Mouse (Mus musculus): ENCODE measurements around the gene Maco1.

The Maco1 gene

DNA sequence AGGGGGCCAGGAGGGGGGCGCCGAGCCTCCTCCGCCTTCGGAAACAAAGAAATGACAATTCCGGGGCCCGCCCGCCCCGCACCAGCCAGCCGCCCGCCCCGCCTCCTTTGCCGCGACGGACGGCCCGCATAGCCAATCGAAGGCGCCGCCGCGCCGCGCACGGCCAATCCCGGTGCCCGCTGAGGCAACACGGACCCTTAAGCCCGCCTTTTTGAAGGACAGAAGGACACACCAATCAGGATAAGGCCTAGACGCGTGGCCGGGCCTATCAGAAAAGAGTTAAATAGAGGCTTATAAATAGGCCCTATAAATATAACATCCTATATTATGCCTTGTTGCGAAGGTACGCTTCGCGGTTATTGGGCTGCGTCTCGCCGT, at the start of gene Maco1:
Gene Maco1, minus strand, starts transcription at position 87 of the 378 bp plus-strand sequence.
- peak; percentile 98 for DNase-seq (ENCODE audit: low spot score in 2 of 2)

DNA sequence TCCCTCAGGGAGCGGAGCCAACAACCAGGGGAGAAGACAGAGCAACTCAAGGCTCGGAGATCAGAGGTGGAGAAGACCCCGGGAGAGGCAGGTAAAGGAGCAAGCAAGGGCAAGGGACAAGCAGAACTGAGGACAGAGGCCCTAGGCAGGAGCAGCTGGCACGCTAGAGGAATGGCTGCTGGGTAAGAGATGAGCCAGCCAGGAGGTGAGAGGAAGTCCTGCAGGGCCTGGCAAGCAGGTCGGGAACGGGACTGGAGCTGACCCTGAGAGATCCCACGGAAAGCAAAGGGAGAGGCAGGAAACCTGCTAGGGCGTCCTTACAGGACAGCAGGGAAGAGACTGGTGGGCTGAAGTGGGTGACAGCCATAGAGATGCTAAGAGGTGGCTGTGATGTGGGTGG, 48.0 kb upstream of the Maco1 start:
- DNase-seq (ENCODE audit: low spot score in 2 of 2) = no peak

- DNase-seq (ENCODE audit: low spot score in 2 of 2) = no peak
Observed at GRCm38 (mm10) chr4:134897256-134897655, 44.1 kb upstream of the Maco1 start.

DNA sequence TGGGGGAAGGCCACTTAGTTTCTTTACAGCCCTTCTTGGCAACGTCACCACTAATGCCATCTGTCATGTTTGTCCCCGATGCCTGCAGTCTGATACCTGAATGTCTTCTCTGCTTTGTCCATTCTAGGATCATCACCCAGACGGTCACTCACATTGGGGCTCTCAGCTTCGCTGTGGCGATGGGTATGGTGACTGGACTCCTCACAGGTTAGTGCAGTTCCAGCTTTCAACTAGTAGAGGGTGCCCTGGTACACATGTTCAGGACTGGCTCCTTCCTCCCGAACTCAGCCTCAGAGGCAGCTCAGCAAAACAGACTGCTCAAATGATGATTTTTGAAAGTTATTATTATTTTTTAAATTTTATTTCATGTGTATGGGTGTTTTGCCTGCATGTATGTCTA, 39.0 kb upstream of the Maco1 start:
- peak; percentile 45 to 59 for DNase-seq (ENCODE audit: low spot score in 2 of 2)

DNA sequence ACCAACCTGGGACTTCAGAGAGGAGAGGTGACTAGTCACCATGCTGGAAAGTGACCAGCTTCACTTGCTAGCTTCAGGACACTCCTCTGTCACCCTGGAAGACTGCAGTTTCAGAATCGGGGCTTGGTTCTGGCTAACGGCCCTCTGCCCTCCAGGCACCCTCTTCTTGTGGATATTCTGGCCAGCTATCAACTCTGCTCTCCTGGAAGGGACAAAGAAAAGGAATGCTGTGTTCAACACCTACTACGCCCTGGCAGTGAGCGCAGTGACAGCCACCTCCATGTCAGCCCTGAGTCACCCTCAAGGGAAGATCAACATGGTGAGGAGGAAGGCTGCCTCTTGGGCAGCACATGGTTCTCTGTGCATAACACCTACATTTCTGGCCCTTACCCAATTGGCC, 31.2 kb upstream of the Maco1 start:
- DNase-seq (ENCODE audit: low spot score in 2 of 2) = no peak

GRCm38 (mm10) chr4:134883808-134884207, 30.7 kb upstream of the Maco1 start:
- DNase-seq (ENCODE audit: low spot score in 2 of 2) = no peak

- peak; percentile 27 to 48 for DNase-seq (ENCODE audit: low spot score in 2 of 2)
Observed at GRCm38 (mm10) chr4:134883266-134883665, 30.1 kb upstream of the Maco1 start.

DNA sequence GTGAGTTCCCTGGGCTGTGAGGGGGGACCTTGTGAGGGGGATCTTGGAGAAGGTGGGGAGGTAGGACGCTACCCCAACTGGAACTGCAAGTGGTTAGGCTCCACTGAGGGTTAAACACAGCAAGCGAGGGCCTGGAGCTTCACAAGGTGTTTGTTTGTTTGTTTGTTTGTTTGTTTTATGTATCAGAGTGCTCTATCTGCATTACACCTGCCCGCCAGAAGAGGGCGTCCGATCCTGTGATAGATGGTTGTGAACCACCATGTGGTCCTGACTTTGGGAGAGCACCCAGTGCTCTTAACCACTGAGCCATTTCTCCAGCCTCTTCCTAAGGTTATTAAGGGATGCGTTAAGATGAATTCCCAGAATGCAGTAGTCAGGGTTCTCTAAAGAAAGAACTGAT, 26.9 kb upstream of the Maco1 start:
- no peak for DNase-seq (ENCODE audit: low spot score in 2 of 2)

DNA sequence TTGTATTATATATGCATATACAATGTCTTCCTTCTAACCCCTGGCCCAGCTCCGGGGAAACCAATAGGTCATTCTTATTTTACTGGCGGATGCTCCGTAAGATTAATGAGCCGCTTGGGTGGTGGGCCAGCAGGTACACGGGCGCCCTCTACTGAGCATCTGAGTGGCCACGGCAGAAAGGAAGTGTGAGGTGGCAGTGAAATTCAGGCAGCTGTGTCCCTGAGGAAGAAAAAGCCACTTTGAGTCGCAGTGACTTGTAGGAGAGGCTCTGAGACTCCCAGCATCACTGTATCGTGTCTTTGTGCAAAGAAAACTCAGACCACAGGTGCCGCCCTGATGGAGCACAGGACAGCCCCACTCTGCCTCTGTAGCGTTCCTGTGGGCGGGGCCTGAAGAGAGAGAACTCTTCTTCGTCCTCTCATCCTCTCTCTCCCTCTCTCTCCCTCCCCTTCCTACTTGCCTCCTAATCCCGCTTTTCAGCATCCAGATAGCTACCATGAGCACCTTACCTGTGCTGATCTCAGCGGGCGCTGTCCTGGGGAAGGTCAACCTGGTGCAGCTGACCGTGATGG, 26.4 kb upstream of the Maco1 start:
- DNase-seq (ENCODE audit: low spot score in 2 of 2) = peak; percentile 63 to 64

- DNase-seq (ENCODE audit: low spot score in 2 of 2) = no peak
Observed at GRCm38 (mm10) chr4:134876171-134876570, 23.0 kb upstream of the Maco1 start.

- DNase-seq (ENCODE audit: low spot score in 2 of 2) = no peak
Observed at GRCm38 (mm10) chr4:134871950-134872349, 18.8 kb upstream of the Maco1 start.

GRCm38 (mm10) chr4:134871477-134871876, 18.3 kb upstream of the Maco1 start:
- no peak for DNase-seq (ENCODE audit: low spot score in 2 of 2)

- DNase-seq (ENCODE audit: low spot score in 2 of 2) = no peak
Observed at GRCm38 (mm10) chr4:134869815-134870375, 16.8 kb upstream of the Maco1 start.

- DNase-seq (ENCODE audit: low spot score in 2 of 2) = peak; percentile 69 to 83
Observed at GRCm38 (mm10) chr4:134869068-134869730, 16.1 kb upstream of the Maco1 start.

DNA sequence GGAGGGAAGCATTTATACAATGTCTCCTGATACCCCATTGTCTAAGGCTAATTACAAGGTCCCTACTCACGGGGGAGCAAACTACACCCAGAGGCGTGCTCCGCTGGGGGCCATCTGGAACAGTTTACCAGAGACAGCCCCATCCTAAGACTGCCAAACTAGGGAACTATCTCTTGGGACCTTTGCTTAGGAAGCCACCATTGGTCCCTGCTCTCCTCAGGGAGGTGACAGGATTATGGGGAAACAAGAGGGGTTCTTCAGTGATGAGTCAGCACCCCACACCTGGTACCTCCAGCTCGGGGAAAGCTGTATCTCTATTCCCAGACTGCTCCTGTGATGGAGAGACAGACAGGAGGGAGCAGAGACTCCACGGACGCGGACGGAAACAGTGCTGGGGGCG, 15.3 kb upstream of the Maco1 start:
- DNase-seq (ENCODE audit: low spot score in 2 of 2) = no peak

DNA sequence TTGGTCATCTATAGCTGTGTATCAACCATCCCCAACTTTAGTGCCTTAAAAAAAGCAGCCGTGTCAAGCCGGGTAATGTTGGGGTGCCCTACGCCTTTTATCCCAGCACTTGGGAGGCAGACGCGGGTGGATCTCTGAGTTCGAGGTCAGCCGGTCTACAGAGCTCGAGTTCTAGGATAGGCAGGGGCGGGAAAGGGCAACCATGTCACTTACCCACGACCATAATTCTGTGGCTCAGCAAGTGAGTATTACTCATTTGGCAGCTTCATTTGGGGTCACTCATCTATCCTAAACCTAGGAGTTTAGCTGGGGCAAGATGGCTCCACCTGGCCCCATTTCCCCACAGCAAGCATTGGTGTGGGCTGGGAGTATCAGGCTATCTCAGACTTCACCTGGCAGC, 14.9 kb upstream of the Maco1 start:
- DNase-seq (ENCODE audit: low spot score in 2 of 2) = no peak

- no peak for DNase-seq (ENCODE audit: low spot score in 2 of 2)
Observed at GRCm38 (mm10) chr4:134867661-134868060, 14.5 kb upstream of the Maco1 start.

GRCm38 (mm10) chr4:134867213-134867612, 14.1 kb upstream of the Maco1 start:
- peak in 1 of 2 experiments; percentile 44 for DNase-seq (ENCODE audit: low spot score in 2 of 2)

- no peak for DNase-seq (ENCODE audit: low spot score in 2 of 2)
Observed at GRCm38 (mm10) chr4:134865789-134866188, 12.6 kb upstream of the Maco1 start.

DNA sequence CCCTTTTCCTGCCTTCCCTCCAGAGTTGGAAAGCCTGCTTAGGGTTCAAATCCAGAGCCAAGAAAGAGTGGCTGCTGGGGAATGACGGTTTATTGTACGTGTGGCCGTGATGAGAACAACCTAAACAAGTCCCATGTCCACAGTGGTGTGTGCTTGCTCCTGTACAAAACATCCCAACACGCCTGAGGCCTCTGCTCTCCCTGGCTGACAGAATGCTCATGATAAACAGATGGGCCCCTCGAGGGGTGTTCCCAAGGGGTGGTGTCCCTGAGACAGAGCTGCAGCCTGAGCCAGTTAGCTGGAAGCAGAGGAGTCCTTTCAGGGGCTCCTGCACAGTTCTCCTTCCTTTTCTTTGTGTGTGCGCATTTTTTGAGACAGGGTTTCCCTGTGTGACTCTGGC, 12.2 kb upstream of the Maco1 start:
- peak; percentile 41 to 61 for DNase-seq (ENCODE audit: low spot score in 2 of 2)

DNA sequence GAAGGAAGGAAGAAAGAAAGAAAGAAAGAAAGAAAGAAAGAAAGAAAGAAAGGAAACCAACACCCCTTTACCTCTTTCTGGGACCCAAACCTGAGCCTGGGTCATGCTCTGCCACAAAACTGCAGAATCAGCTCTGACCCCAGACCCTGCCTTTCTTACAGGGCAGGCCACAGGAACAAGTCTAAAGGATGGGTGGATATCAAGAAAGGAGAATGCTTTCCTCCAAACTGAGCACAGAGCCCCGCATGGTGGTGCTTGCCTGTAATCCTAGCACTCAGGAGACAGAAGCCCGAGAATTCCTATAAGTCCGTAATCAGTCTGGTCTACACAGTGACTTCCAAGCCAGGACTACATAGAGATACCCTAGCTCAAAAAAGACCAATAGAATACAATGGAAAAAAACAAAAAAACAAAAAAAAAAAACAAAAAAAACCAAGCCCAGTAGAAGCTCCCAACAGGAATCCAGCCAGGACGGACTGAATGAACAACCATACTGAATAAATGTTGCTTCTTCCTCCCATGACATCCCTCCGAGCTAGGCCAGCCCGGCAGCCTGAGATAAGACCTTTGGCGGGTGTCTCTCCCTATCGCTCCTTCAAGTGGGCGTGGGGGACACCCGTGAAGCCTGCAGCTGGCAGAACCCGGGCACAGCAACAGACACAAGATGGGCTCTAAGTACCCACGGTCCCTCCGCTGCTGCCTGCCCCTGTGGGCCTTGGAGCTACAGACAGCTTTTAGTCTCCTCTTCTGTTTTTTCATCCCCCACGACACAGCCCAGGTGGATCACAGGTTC, 11.0 kb upstream of the Maco1 start, which contains the start of gene Rhd:
Gene Rhd, plus strand, starts transcription at position 600 of the 793 bp plus-strand sequence.
- DNase-seq (ENCODE audit: low spot score in 2 of 2) = peak; percentile 61 to 73

GRCm38 (mm10) chr4:134862996-134863395, 9.9 kb upstream of the Maco1 start:
- DNase-seq (ENCODE audit: low spot score in 2 of 2) = no peak
